Mouse (Mus musculus) spleen, adult 2 months (tissue): ENCODE results near the gene Setdb1. TPM values are rescaled to one million over a fixed set of nuclear protein-coding genes. Genes with fewer than 3 reads are reported as not detected.
"Not testable (repeated sequence)": the region's sequence is repeated elsewhere in the genome, so short reads cannot be mapped to it uniquely, and the experiment has no call there.

ENCODE experiments used
- DNase-seq, 2 experiments: peaks; one replicate each; pipeline versions ENCODE4 v3.0.0 to v3.0.0-alpha.2; 2012 to 2021; ENCODE audit warnings: low spot score in 2 of 2, low read depth in 1 of 2
- H3K27ac ChIP-seq: fragments of 200-500 bp; 2 replicates; pipeline ENCODE4 v1.5.1; 2012; ENCODE audit warnings: low read length, inconsistent platforms; ENCODE audit not compliant: insufficient read depth
- H3K27me3 ChIP-seq: fragments of 200-500 bp; 2 replicates; pipeline ENCODE4 v1.6.1; 2012; ENCODE audit warnings: mild to moderate bottlenecking, moderate library complexity, low read length, inconsistent platforms; ENCODE audit not compliant: control insufficient read depth, insufficient read depth
- H3K36me3 ChIP-seq: fragments of 200-500 bp; 2 replicates; pipeline ENCODE4 v1.6.1; 2012; ENCODE audit warnings: mild to moderate bottlenecking, low read length, inconsistent platforms; ENCODE audit not compliant: control insufficient read depth, insufficient read depth
- H3K4me1 ChIP-seq: fragments of 200-500 bp; 2 replicates; pipeline ENCODE4 v1.6.1; 2011; ENCODE audit warnings: inconsistent platforms; ENCODE audit not compliant: control insufficient read depth, insufficient read depth, insufficient read length
- H3K4me3 ChIP-seq: fragments of 200-500 bp; 2 replicates; pipeline ENCODE4 v1.5.1; 2011; ENCODE audit warnings: mild to moderate bottlenecking, inconsistent platforms; ENCODE audit not compliant: insufficient read depth, insufficient read length; ENCODE audit errors: extremely low read depth
- CTCF ChIP-seq: fragments of 200-500 bp; IDR thresholded peaks from 2 replicates; pipeline ENCODE4 v1.5.1; 2011; ENCODE audit warnings: mild to moderate bottlenecking, inconsistent platforms; ENCODE audit not compliant: insufficient read depth, insufficient read length, insufficient replicate concordance; ENCODE audit errors: extremely low read depth
- POLR2A ChIP-seq: fragments of 200-500 bp; IDR thresholded peaks from 2 replicates; pipeline ENCODE4 v1.6.1; 2011; ENCODE audit warnings: low read depth, low read length, inconsistent platforms
- WGBS: fragments of 180-500 bp; shearing (Covaris S2); methylation state at CpG from one replicate; pipeline ENCODE4 v1.1.7; 2018; 5-methylcytosine and 5-hydroxymethylcytosine counted together
- polyA plus RNA-seq: library from polyadenylated mRNA; depleted of rRNA; stranded (reverse); fragments of >200 nt; gene quantifications from 2 replicates; pipeline ENCODE4 v1.2.3, GENCODE M21; 2012

Gene Setdb1
- polyA plus RNA-seq, 1 experiment: 10.4 TPM

GRCm38 (mm10) chr3:95357746-95358145 lies 744 bp upstream of the Setdb1 start:
- no peaks in the 10 kb centered on the region for H3K4me1 ChIP-seq
- no peak overlapping the region for H3K4me3 ChIP-seq
- WGBS: 91% methylated on average over 2 of the region's 2 CpGs
- 0 out of 2 replicates have a peak, but pooled peaks cover 2% of the 10 kb centered on the region for H3K36me3 ChIP-seq
- no peak overlapping the region for H3K27ac ChIP-seq
- no peak for TF ChIP-seq POLR2A
- TF ChIP-seq CTCF: no peak
- DNase-seq: no peak
- no peaks in the 10 kb centered on the region for H3K27me3 ChIP-seq

- WGBS: 16% methylated on average over 11 of the region's 19 CpGs
- H3K27me3 ChIP-seq, DNase-seq, H3K4me1 ChIP-seq, H3K36me3 ChIP-seq, H3K27ac ChIP-seq: not testable (repeated sequence)
- H3K4me3 ChIP-seq: peak overlapping the region; percentile 23; the same call in 1 of the 2 replicates
Measured at GRCm38 (mm10) chr3:95355911-95356544, 974 bp downstream of the Setdb1 start.

- Histone ChIP-seq H3K27me3 (no peaks in the 10 kb centered on the region), H3K4me3 (no peak overlapping the region), H3K36me3 (peaks cover 22% of the 10 kb centered on the region), H3K27ac (no peak overlapping the region), H3K4me1 (no peaks in the 10 kb centered on the region)
- DNase-seq: peak in 1 of 2 experiments; percentile 37
- no peak for TF ChIP-seq POLR2A
- TF ChIP-seq CTCF: peak; percentile 23; the same call in 1 of the 2 replicates
Measured at GRCm38 (mm10) chr3:95349491-95349890, 7.5 kb downstream of the Setdb1 start.

- H3K4me1 ChIP-seq, DNase-seq, H3K27me3 ChIP-seq, H3K4me3 ChIP-seq, H3K27ac ChIP-seq: not testable (repeated sequence)
- WGBS: 96% methylated on average over 5 of the region's 5 CpGs
- H3K36me3 ChIP-seq: peaks cover 24% of the 10 kb centered on the region
Measured at GRCm38 (mm10) chr3:95348343-95348742, 8.7 kb downstream of the Setdb1 start.

GRCm38 (mm10) chr3:95346454-95346853 lies 10.5 kb downstream of the Setdb1 start:
- TF ChIP-seq CTCF (no peak), POLR2A (no peak)
- Histone ChIP-seq H3K27ac (no peak overlapping the region), H3K36me3 (peaks cover 27% of the 10 kb centered on the region), H3K4me3 (no peak overlapping the region), H3K4me1 (no peaks in the 10 kb centered on the region), H3K27me3 (no peaks in the 10 kb centered on the region)
- no peak for DNase-seq
- 97% methylated on average over 7 of the region's 7 CpGs for WGBS

GRCm38 (mm10) chr3:95343356-95344000 lies 13.5 kb downstream of the Setdb1 start:
- not testable (repeated sequence) for H3K4me3 ChIP-seq, H3K4me1 ChIP-seq, H3K27me3 ChIP-seq, H3K27ac ChIP-seq, DNase-seq
- peaks cover 46% of the 10 kb centered on the region for H3K36me3 ChIP-seq
- WGBS: 91% methylated on average over 9 of the region's 9 CpGs

GRCm38 (mm10) chr3:95338251-95338650 lies 18.8 kb downstream of the Setdb1 start:
- Histone ChIP-seq H3K4me1 (no peaks in the 10 kb centered on the region), H3K36me3 (peaks cover 42% of the 10 kb centered on the region), H3K27ac (no peak overlapping the region), H3K4me3 (no peak overlapping the region), H3K27me3 (no peaks in the 10 kb centered on the region)
- DNase-seq: no peak
- 94% methylated on average over 4 of the region's 4 CpGs for WGBS
- no peak for TF ChIP-seq POLR2A
- TF ChIP-seq CTCF: no peak
